ENCODE assay signal across 12 mouse cellular contexts in genomic region chr15:99326407-99326806, GRCm38 (mm10). TPM values are rescaled to one million over a fixed set of nuclear protein-coding genes. Genes with fewer than 3 reads are reported as not detected.
DNase-seq lines count a peak whose midpoint lies in the region; ATAC-seq and TF ChIP-seq lines count a peak whose summit lies in the region.
"Had no signal": no experiment of that assay in that cellular context is flagged by ENCODE, and none has a peak within 500 bp of the region (broad histone marks: within the 10 kb centered on the region; RNA-seq: fewer than 3 reads in every experiment).

No protein-coding gene starts in this region.

- no peak for TF ChIP-seq POLR2A in thymus, adult 2 months (IDR thresholded peaks at IDR 0.05; ENCODE audit: control insufficient read depth, extremely low read depth, insufficient read depth, low read length, poor library complexity)

- H3K27me3 ChIP-seq in liver, embryonic 16.5 days (ENCODE audit: control insufficient read depth, insufficient read depth, low read depth, low read length), result no peaks in the 10 kb centered on the region
- H3K27me3 ChIP-seq in liver, embryonic 11.5 days (replicated peaks; ENCODE audit: control insufficient read depth, insufficient read depth, low read length), result no peaks in the 10 kb centered on the region
- no peaks in the 10 kb centered on the region for H3K27me3 ChIP-seq in heart, embryonic 16.5 days (ENCODE audit: control insufficient read depth, insufficient read depth, low read length)
- no peaks in the 10 kb centered on the region for H3K27me3 ChIP-seq in thymus, adult 2 months (ENCODE audit: control insufficient read depth, insufficient read depth, low read length)
- H3K27me3 ChIP-seq: CH12.LX; embryonic facial prominence, embryonic 15.5 days; hindbrain, embryonic 12.5 days had no signal

- 31% methylated on average over 2 of the region's 2 CpGs for WGBS in liver, embryonic 16.5 days (ENCODE audit: insufficient replicate concordance)
- 51% methylated on average over 2 of the region's 2 CpGs for WGBS in liver, embryonic 11.5 days
- WGBS in heart, embryonic 16.5 days, result 45% methylated on average over 2 of the region's 2 CpGs
- 83% methylated on average over 2 of the region's 2 CpGs for WGBS in thymus, adult 2 months

- no peak overlapping the region for H3K4me3 ChIP-seq in liver, embryonic 16.5 days (ENCODE audit: low read depth, low read length)
- no peak overlapping the region for H3K4me3 ChIP-seq in liver, embryonic 11.5 days (ENCODE audit: low read depth, low read length)
- no peak overlapping the region for H3K4me3 ChIP-seq in heart, embryonic 16.5 days (ENCODE audit: low read length)
- H3K4me3 ChIP-seq in thymus, adult 2 months (ENCODE audit: control insufficient read depth, insufficient read depth, low read length), result no peak overlapping the region
- H3K4me3 ChIP-seq: embryonic facial prominence, embryonic 15.5 days; hindbrain, embryonic 12.5 days had no signal

- H3K9me3 ChIP-seq in liver, embryonic 16.5 days (replicated peaks; ENCODE audit: control insufficient read depth, low read length), result no peaks in the 10 kb centered on the region
- H3K9me3 ChIP-seq in liver, embryonic 11.5 days (ENCODE audit: control insufficient read depth, low read length), result no peaks in the 10 kb centered on the region
- H3K9me3 ChIP-seq in heart, embryonic 16.5 days (replicated peaks; ENCODE audit: control insufficient read depth, low read length), result peaks cover 3% of the 10 kb centered on the region; the same call in 1 of the 2 replicates
- H3K9me3 ChIP-seq: embryonic facial prominence, embryonic 15.5 days; hindbrain, embryonic 12.5 days had no signal

- H3K4me1 ChIP-seq in liver, embryonic 16.5 days (ENCODE audit: control insufficient read depth, low read depth, low read length), result peaks cover 9% of the 10 kb centered on the region
- peaks cover 16% of the 10 kb centered on the region for H3K4me1 ChIP-seq in liver, embryonic 11.5 days (replicated peaks; ENCODE audit: control insufficient read depth, insufficient read depth, low read length)
- peaks cover 7% of the 10 kb centered on the region for H3K4me1 ChIP-seq in heart, embryonic 16.5 days (ENCODE audit: control insufficient read depth, insufficient read depth, low read length)
- peaks cover 6% of the 10 kb centered on the region for H3K4me1 ChIP-seq in thymus, adult 2 months (replicated peaks; ENCODE audit: control insufficient read depth, insufficient read depth, low read length)
- H3K4me1 ChIP-seq: embryonic facial prominence, embryonic 15.5 days; hindbrain, embryonic 12.5 days had no signal

- H3K9ac ChIP-seq in liver, embryonic 16.5 days (ENCODE audit: low read depth, low read length), result no peak overlapping the region
- H3K9ac ChIP-seq in liver, embryonic 11.5 days (ENCODE audit: low read depth, low read length), result no peak overlapping the region
- H3K9ac ChIP-seq in heart, embryonic 16.5 days (ENCODE audit: low read length), result no peak overlapping the region
- H3K9ac ChIP-seq: embryonic facial prominence, embryonic 15.5 days; hindbrain, embryonic 12.5 days had no signal

- H3K36me3 ChIP-seq in liver, embryonic 16.5 days (ENCODE audit: control insufficient read depth, insufficient read depth), result peaks cover 5% of the 10 kb centered on the region
- H3K36me3 ChIP-seq in liver, embryonic 11.5 days (ENCODE audit: control insufficient read depth, insufficient read depth, low read length), result peaks cover 11% of the 10 kb centered on the region; the same call in 1 of the 2 replicates
- peaks cover 42% of the 10 kb centered on the region for H3K36me3 ChIP-seq in heart, embryonic 16.5 days (ENCODE audit: control insufficient read depth, insufficient read depth)
- H3K36me3 ChIP-seq in thymus, adult 2 months (ENCODE audit: control insufficient read depth, insufficient read depth, low read length), result peaks cover 35% of the 10 kb centered on the region

- no peak overlapping the region for H3K4me2 ChIP-seq in liver, embryonic 16.5 days (ENCODE audit: low read depth, low read length)
- no peak overlapping the region for H3K4me2 ChIP-seq in liver, embryonic 11.5 days
- no peak overlapping the region for H3K4me2 ChIP-seq in heart, embryonic 16.5 days (ENCODE audit: low read depth, low read length)
- H3K4me2 ChIP-seq: embryonic facial prominence, embryonic 15.5 days; hindbrain, embryonic 12.5 days had no signal

- peak; percentile 39; the same call in 1 of the 2 replicates for ATAC-seq in liver, embryonic 16.5 days (ENCODE audit: low read depth)
- ATAC-seq in liver, embryonic 11.5 days (replicated peaks; ENCODE audit: low FRiP score), result no peak
- peak; percentile 81 for ATAC-seq in heart, embryonic 16.5 days (replicated peaks; ENCODE audit: extremely low read depth, insufficient read depth, low FRiP score)

- DNase-seq in liver, embryonic 11.5 days (ENCODE audit: low spot score), result no peak
- peak; percentile 73 for DNase-seq in heart, adult 8-10 months (ENCODE audit: low spot score)
- DNase-seq in kidney, postnatal 36 days, result peak; percentile 56 to 74
- no peak for DNase-seq in spleen, postnatal 4 days (ENCODE audit: low spot score in 2 of 2)
- no peak for DNase-seq in thymus, adult 2 months
- DNase-seq: cerebellum, adult 9-10 months had no signal

- no peak for TF ChIP-seq CTCF in thymus, adult 2 months (IDR thresholded peaks at IDR 0.05; ENCODE audit: borderline replicate concordance, control insufficient read depth, extremely low read depth, insufficient read depth, low read length, poor library complexity)

- no peak overlapping the region for H3K27ac ChIP-seq in liver, embryonic 16.5 days (ENCODE audit: low read length)
- no peak overlapping the region for H3K27ac ChIP-seq in liver, embryonic 11.5 days (ENCODE audit: low read depth, low read length)
- H3K27ac ChIP-seq in heart, embryonic 16.5 days (ENCODE audit: low read length), result peak overlapping the region; percentile 72
- no peak overlapping the region for H3K27ac ChIP-seq in thymus, adult 2 months (ENCODE audit: control insufficient read depth, insufficient read depth, low read length)
- H3K27ac ChIP-seq: embryonic facial prominence, embryonic 15.5 days; hindbrain, embryonic 12.5 days had no signal

RNA-seq across cellular contexts. Expression of gene Fam186b, which starts 30.7 kb away (rescaled TPM):
- polyA plus RNA-seq in liver, embryonic 16.5 days (2015; fragmentation: Nextera tagmentation; extraction: Ambion mirVana), result 0.04 TPM in 1 of 2 replicates, not detected in the other
- polyA plus RNA-seq in liver, embryonic 11.5 days (2014; fragmentation: Nextera tagmentation; extraction: Ambion mirVana), result 0.08 and 0.09 TPM in 2 replicates
- total RNA-seq in heart, adult 8-10 months (2022), result under 1 TPM in 1 of 4 experiments, not detected in 3; 0.56 TPM
- 0.13 and 0.16 TPM in 2 replicates for polyA plus RNA-seq in heart, embryonic 16.5 days (2015; fragmentation: Nextera tagmentation; extraction: Ambion mirVana)
- 0.04 and 0.11 TPM in 2 replicates for polyA plus RNA-seq in thymus, adult 2 months (2012; rRNA removed)
- polyA plus RNA-seq: limb, embryonic 11.5 days had no signal

RNA-seq across cellular contexts. Expression of gene Prpf40b, which starts 31.5 kb away (rescaled TPM):
- 6.5 and 8.0 TPM in 2 replicates for polyA plus RNA-seq in liver, embryonic 16.5 days (2015; fragmentation: Nextera tagmentation; extraction: Ambion mirVana)
- polyA plus RNA-seq in liver, embryonic 11.5 days (2014; fragmentation: Nextera tagmentation; extraction: Ambion mirVana), result 27.7 and 30.5 TPM in 2 replicates
- total RNA-seq in heart, adult 8-10 months (2022), result 10 to 100 TPM; 16.4 to 22.6 (median 20.3) TPM
- 36.0 and 46.6 TPM in 2 replicates for polyA plus RNA-seq in heart, embryonic 16.5 days (2015; fragmentation: Nextera tagmentation; extraction: Ambion mirVana)
- polyA plus RNA-seq in thymus, adult 2 months (2012; rRNA removed), result 29.3 and 37.0 TPM in 2 replicates

RNA-seq across cellular contexts. Expression of gene Fmnl3, which starts 43.9 kb away (rescaled TPM):
- polyA plus RNA-seq in liver, embryonic 16.5 days (2015; fragmentation: Nextera tagmentation; extraction: Ambion mirVana), result 2.9 and 3.0 TPM in 2 replicates
- polyA plus RNA-seq in liver, embryonic 11.5 days (2014; fragmentation: Nextera tagmentation; extraction: Ambion mirVana), result 12.8 and 13.3 TPM in 2 replicates
- 10 to 100 TPM; 13.2 to 17.9 (median 15.8) TPM for total RNA-seq in heart, adult 8-10 months (2022)
- polyA plus RNA-seq in heart, embryonic 16.5 days (2015; fragmentation: Nextera tagmentation; extraction: Ambion mirVana), result 13.0 and 16.6 TPM in 2 replicates
- 55.5 and 59.6 TPM in 2 replicates for polyA plus RNA-seq in thymus, adult 2 months (2012; rRNA removed)

Comparison
In these comparisons a context has a peak if more than half of its experiments do, and no peak if none do; other contexts are left out.
1. DNase-seq: peak in heart, adult 8-10 months (single experiment) and kidney, postnatal 36 days (2 of 2); none in liver, embryonic 11.5 days (single experiment), spleen, postnatal 4 days (0 of 2) and thymus, adult 2 months (single experiment).